Mouse (Mus musculus): ENCODE results near the gene Iqce.

GRCm38 (mm10) chr5:140619151-140619771 lies 82.9 kb downstream of the Iqce start:
- TF ChIP-seq CTCF (IDR thresholded peaks at IDR 0.05; ENCODE audit: borderline replicate concordance, extremely low read depth, insufficient read depth, insufficient read length) (peak; percentile 92), POLR2A (IDR thresholded peaks at IDR 0.05; ENCODE audit: borderline replicate concordance, extremely low read depth, insufficient read depth, insufficient read length, poor library complexity, severe bottlenecking) (no peak)
